8 mouse cellular contexts compared by ENCODE assay signal in genomic region chr15:99457606-99458401, GRCm38 (mm10). TPM values are rescaled to one million over a fixed set of nuclear protein-coding genes. Genes with fewer than 3 reads are reported as not detected.
DNase-seq lines count a peak whose midpoint lies in the region; ATAC-seq and TF ChIP-seq lines count a peak whose summit lies in the region.

Gene Nckap5l, minus strand, starts transcription at chr15:99457748.

- peak within 1 kb of the TSS; percentile 88 for H3K4me2 ChIP-seq in CH12.LX (ENCODE audit: insufficient read depth, low read depth, poor library complexity, severe bottlenecking)
- peak within 1 kb of the TSS; percentile 64 for H3K4me2 ChIP-seq in forebrain, embryonic 11.5 days (ENCODE audit: low read depth, low read length, severe bottlenecking)
- H3K4me2 ChIP-seq in heart, postnatal 0 days (ENCODE audit: low read depth, low read length) = peak within 1 kb of the TSS; percentile 90
- peak within 1 kb of the TSS; percentile 81 for H3K4me2 ChIP-seq in neural tube, embryonic 15.5 days

- WGBS in forebrain, embryonic 11.5 days = 1% methylated on average over 42 of the region's 45 CpGs
- under 1% methylated on average over 42 of the region's 45 CpGs for WGBS in heart, postnatal 0 days
- under 1% methylated on average over 42 of the region's 45 CpGs for WGBS in neural tube, embryonic 15.5 days

- peak within 1 kb of the TSS; percentile 65 to 88 (median 68) for H3K4me3 ChIP-seq in CH12.LX (replicated peaks in 1 of 3; ENCODE audit: low read depth in 2 of 3, low read length in 2 of 3, poor library complexity in 1 of 3)
- H3K4me3 ChIP-seq in forebrain, embryonic 11.5 days (ENCODE audit: low read depth, low read length) = peak within 1 kb of the TSS; percentile 80
- H3K4me3 ChIP-seq in heart, postnatal 0 days (ENCODE audit: low read depth, low read length) = peak within 1 kb of the TSS; percentile 70
- H3K4me3 ChIP-seq in neural tube, embryonic 15.5 days (replicated peaks) = peak within 1 kb of the TSS; percentile 98

- H3K4me1 ChIP-seq in CH12.LX (ENCODE audit: control insufficient read depth in 1 of 2, insufficient read depth in 2 of 2) = peaks cover 5 to 28% of the 10 kb centered on the region in 2 experiments; a peak in 3 of 4 replicates
- peaks cover 2% of the 10 kb centered on the region; the same call in 1 of the 2 replicates for H3K4me1 ChIP-seq in forebrain, embryonic 11.5 days (replicated peaks; ENCODE audit: control insufficient read depth, insufficient read depth, low read length)
- H3K4me1 ChIP-seq in heart, postnatal 0 days (ENCODE audit: control insufficient read depth, insufficient read depth) = peaks cover 7% of the 10 kb centered on the region; the same call in 1 of the 2 replicates
- peaks cover 50% of the 10 kb centered on the region for H3K4me1 ChIP-seq in neural tube, embryonic 15.5 days

- H3K9ac ChIP-seq in CH12.LX (ENCODE audit: insufficient read depth, low read depth) = peak within 1 kb of the TSS; percentile 75
- H3K9ac ChIP-seq in forebrain, embryonic 11.5 days (ENCODE audit: low read length) = peak within 1 kb of the TSS; percentile 73
- H3K9ac ChIP-seq in heart, postnatal 0 days (replicated peaks; ENCODE audit: low read depth, low read length) = peak within 1 kb of the TSS; percentile 69
- peak within 1 kb of the TSS; percentile 77 for H3K9ac ChIP-seq in neural tube, embryonic 15.5 days (replicated peaks)

- H3K27me3 ChIP-seq in CH12.LX (replicated peaks) = no peaks in the 10 kb centered on the region
- H3K27me3 ChIP-seq in forebrain, embryonic 11.5 days (ENCODE audit: control insufficient read depth, insufficient read depth, low read length) = no peaks in the 10 kb centered on the region
- H3K27me3 ChIP-seq in heart, postnatal 0 days (ENCODE audit: control insufficient read depth, insufficient read depth, low read length) = no peaks in the 10 kb centered on the region
- no peaks in the 10 kb centered on the region for H3K27me3 ChIP-seq in neural tube, embryonic 15.5 days (replicated peaks)

- peaks cover 0 to 26% of the 10 kb centered on the region in 2 experiments for H3K36me3 ChIP-seq in CH12.LX (replicated peaks in 1 of 2; ENCODE audit: control insufficient read depth in 1 of 2, insufficient read depth in 1 of 2, low read length in 1 of 2)
- no peaks in the 10 kb centered on the region for H3K36me3 ChIP-seq in forebrain, embryonic 11.5 days (ENCODE audit: control insufficient read depth, insufficient read depth, low read length)
- no peaks in the 10 kb centered on the region for H3K36me3 ChIP-seq in heart, postnatal 0 days (replicated peaks; ENCODE audit: control insufficient read depth, insufficient read depth, low read length)
- no peaks in the 10 kb centered on the region for H3K36me3 ChIP-seq in neural tube, embryonic 15.5 days

- no peak within 1 kb of the TSS for H3K27ac ChIP-seq in CH12.LX (ENCODE audit: insufficient read depth, low read depth)
- peak within 1 kb of the TSS; percentile 46 for H3K27ac ChIP-seq in forebrain, embryonic 11.5 days (ENCODE audit: low read depth, low read length)
- peak within 1 kb of the TSS; percentile 79 for H3K27ac ChIP-seq in heart, postnatal 0 days (ENCODE audit: low read depth)
- peak within 1 kb of the TSS; percentile 96 for H3K27ac ChIP-seq in neural tube, embryonic 15.5 days (replicated peaks)

- peak; percentile 95 for DNase-seq in CH12.LX (ENCODE audit: extremely low read depth)
- peak; percentile 79 for DNase-seq in c-Kit-positive CD71-negative TER-119-negative erythroid progenitor cells, embryonic 14.5 days (ENCODE audit: low read depth)
- peak; percentile 99 for DNase-seq in forebrain, embryonic 11.5 days (ENCODE audit: low spot score)
- peak; percentile 95 for DNase-seq in heart, postnatal 0 days (ENCODE audit: low spot score)
- peak; percentile 96 to 98 for DNase-seq in kidney, postnatal 4 days
- peak; percentile 89 to 94 for DNase-seq in lung, adult 18-20 months
- DNase-seq in testis, postnatal 14 days (ENCODE audit: low spot score) = peak; percentile 90

- in situ Hi-C loops in CH12.LX (cut with MboI; ENCODE audit: low pct_ligation_motif_present, low pct_unique_long_range_greater_than_20kb, low sequenced_read_pairs) = no loop called here

- no peaks in the 10 kb centered on the region for H3K79me2 ChIP-seq in CH12.LX (replicated peaks; ENCODE audit: control insufficient read depth, extremely low read depth, insufficient read depth, poor library complexity, severe bottlenecking)

- peak; percentile 69 for TF ChIP-seq POLR2A in CH12.LX (IDR thresholded peaks at IDR 0.05; ENCODE audit: low read depth, low read length)

- peak; percentile 96 for ATAC-seq in forebrain, embryonic 11.5 days (replicated peaks; ENCODE audit: low FRiP score)
- ATAC-seq in heart, postnatal 0 days (ENCODE audit: insufficient read depth, low read depth) = peak; percentile 97
- peak; percentile 96 for ATAC-seq in neural tube, embryonic 15.5 days (ENCODE audit: low FRiP score)

- no peak for TF ChIP-seq CTCF in CH12.LX (conservative IDR thresholded peaks at IDR 0.05 in 1 of 2, IDR thresholded peaks at IDR 0.05 in 1 of 2; ENCODE audit: low read depth in 2 of 2, low read length in 2 of 2)
- TF ChIP-seq CTCF in heart, postnatal 0 days (IDR thresholded peaks at IDR 0.05; ENCODE audit: low read depth) = no peak

- dilution Hi-C loops in CH12.LX (cut with MboI; ENCODE audit: extremely low pct_ligation_motif_present, extremely low pct_unique_long_range_greater_than_20kb, low sequenced_read_pairs) = no loop called here

- TF ChIP-seq RAD21 in CH12.LX (IDR thresholded peaks at IDR 0.05; ENCODE audit: low read depth, low read length) = no peak

- no peak for TF ChIP-seq EP300 in CH12.LX (IDR thresholded peaks at IDR 0.05; ENCODE audit: low read length)
- 0 out of 2 replicates have a peak, but pooled peaks have one; percentile 21 for TF ChIP-seq EP300 in heart, postnatal 0 days (IDR thresholded peaks at IDR 0.05; ENCODE audit: low read depth)

- H3K9me3 ChIP-seq in CH12.LX (replicated peaks; ENCODE audit: low read length) = no peaks in the 10 kb centered on the region
- no peaks in the 10 kb centered on the region for H3K9me3 ChIP-seq in forebrain, embryonic 11.5 days (ENCODE audit: control insufficient read depth, low read length)
- H3K9me3 ChIP-seq in heart, postnatal 0 days (replicated peaks; ENCODE audit: control insufficient read depth, low read length) = no peaks in the 10 kb centered on the region
- no peaks in the 10 kb centered on the region for H3K9me3 ChIP-seq in neural tube, embryonic 15.5 days (replicated peaks)

TF ChIP-seq in CH12.LX, 34 proteins besides CTCF, POLR2A, EP300 and RAD21 (continues in another document):
- TF ChIP-seq ETS1 (conservative IDR thresholded peaks at IDR 0.05; ENCODE audit: low read depth, low read length) = no peak; the same call in 1 of the 2 replicates
- peak; percentile 67 for TF ChIP-seq TCF12 (IDR thresholded peaks at IDR 0.05; ENCODE audit: low read depth, low read length)
- peak; percentile 77 for TF ChIP-seq NRF1 (IDR thresholded peaks at IDR 0.05; ENCODE audit: low read depth, low read length)
- TF ChIP-seq SMC3 (IDR thresholded peaks at IDR 0.05; ENCODE audit: low read depth, low read length) = no peak
- no peak for TF ChIP-seq USF2 (conservative IDR thresholded peaks at IDR 0.05; ENCODE audit: low read depth, low read length)
- no peak for TF ChIP-seq ZKSCAN1 (IDR thresholded peaks at IDR 0.05; ENCODE audit: borderline replicate concordance, low read depth, low read length)
- peak; percentile 53; the same call in 1 of the 2 replicates for TF ChIP-seq TBP (conservative IDR thresholded peaks at IDR 0.05; ENCODE audit: low read depth, low read length)
- TF ChIP-seq MAX (IDR thresholded peaks at IDR 0.05; ENCODE audit: low read length) = peak; percentile 86
- TF ChIP-seq CHD2 (IDR thresholded peaks at IDR 0.05; ENCODE audit: low read length) = peak; percentile 83
- no peak for TF ChIP-seq POLR2AphosphoS2 (IDR thresholded peaks at IDR 0.05; ENCODE audit: low read depth, low read length)
- TF ChIP-seq PAX5 (IDR thresholded peaks at IDR 0.05; ENCODE audit: low read length) = no peak
- no peak; the same call in 1 of the 2 replicates for TF ChIP-seq HCFC1 (IDR thresholded peaks at IDR 0.05; ENCODE audit: low read depth, low read length)
- TF ChIP-seq UBTF (IDR thresholded peaks at IDR 0.05; ENCODE audit: low read depth, low read length) = no peak
- peak; percentile 54; the same call in 1 of the 2 replicates for TF ChIP-seq MAZ (IDR thresholded peaks at IDR 0.05; ENCODE audit: low read depth, low read length)
- no peak for TF ChIP-seq CHD1 (IDR thresholded peaks at IDR 0.05; ENCODE audit: low read depth, low read length)
- no peak for TF ChIP-seq E2F4 (IDR thresholded peaks at IDR 0.05; ENCODE audit: insufficient replicate concordance, low read depth, low read length)
- no peak; the same call in 1 of the 2 replicates for TF ChIP-seq ZC3H11A (IDR thresholded peaks at IDR 0.05; ENCODE audit: low read depth, low read length)
- TF ChIP-seq JUN (IDR thresholded peaks at IDR 0.05; ENCODE audit: insufficient read depth, low read depth, low read length) = no peak
- TF ChIP-seq KAT2A (IDR thresholded peaks at IDR 0.05; ENCODE audit: insufficient replicate concordance, low read length) = no peak
- no peak for TF ChIP-seq NELFE (IDR thresholded peaks at IDR 0.05; ENCODE audit: low read depth, low read length)
- TF ChIP-seq ELF1 (IDR thresholded peaks at IDR 0.05; ENCODE audit: low read depth, low read length) = peak; percentile 73
- no peak for TF ChIP-seq USF1 (IDR thresholded peaks at IDR 0.05; ENCODE audit: low read depth, low read length)
- no peak for TF ChIP-seq JUND (conservative IDR thresholded peaks at IDR 0.05; ENCODE audit: low read depth, low read length)
- peak; percentile 37; the same call in 1 of the 2 replicates for TF ChIP-seq IRF4 (IDR thresholded peaks at IDR 0.05; ENCODE audit: low read depth, low read length)
- TF ChIP-seq ZMIZ1 (IDR thresholded peaks at IDR 0.05; ENCODE audit: low read depth, low read length) = peak; percentile 78; the same call in 1 of the 2 replicates
- peak; percentile 90 for TF ChIP-seq MXI1 (IDR thresholded peaks at IDR 0.05; ENCODE audit: low read depth, low read length)
- TF ChIP-seq SIN3A (IDR thresholded peaks at IDR 0.05; ENCODE audit: low read length) = peak; percentile 69; the same call in 1 of the 2 replicates
- no peak for TF ChIP-seq ZNF384 (IDR thresholded peaks at IDR 0.05; ENCODE audit: low read depth, low read length)

RNA-seq across cellular contexts. Expression of gene Nckap5l, which starts in this region (rescaled TPM):
- total RNA-seq in CH12.LX (2012; rRNA removed) = 0.88 and 0.89 TPM in 2 replicates
- total RNA-seq in CH12.LX (2014; rRNA removed) = 0.45 and 0.75 TPM in 2 replicates
- 6.6 and 6.8 TPM in 2 replicates for polyA plus RNA-seq in CH12.LX (2012; ENCODE audit: insufficient read length, low read depth)
- 12.0 and 12.2 TPM in 2 replicates for polyA plus RNA-seq in forebrain, embryonic 11.5 days (2014; fragmentation: Nextera tagmentation; extraction: Ambion mirVana)
- total RNA-seq in heart, postnatal 0 days (2014; rRNA removed; ENCODE audit: low replicate concordance) = 7.5 and 35.0 TPM in 2 replicates
- 3.7 and 5.0 TPM in 2 replicates for polyA plus RNA-seq in heart, postnatal 0 days (2015; fragmentation: Nextera tagmentation; extraction: Ambion mirVana)
- 12.4 and 13.0 TPM in 2 replicates for polyA plus RNA-seq in neural tube, embryonic 15.5 days (2015; fragmentation: Nextera tagmentation; extraction: Ambion mirVana)
